Mouse (Mus musculus) stomach, postnatal 0 days (tissue): ENCODE results near the gene Enox1.

Experiments
- CTCF ChIP-seq: IDR thresholded peaks from 2 replicates; pipeline ENCODE4 v1.5.1; 2016; ENCODE audit warnings: antibody characterized with exemption, low read depth, mild to moderate bottlenecking, moderate library complexity
- EP300 ChIP-seq: optimal IDR thresholded peaks from 2 replicates; pipeline ENCODE3; 2016; ENCODE audit warnings: antibody characterized with exemption

DNA sequence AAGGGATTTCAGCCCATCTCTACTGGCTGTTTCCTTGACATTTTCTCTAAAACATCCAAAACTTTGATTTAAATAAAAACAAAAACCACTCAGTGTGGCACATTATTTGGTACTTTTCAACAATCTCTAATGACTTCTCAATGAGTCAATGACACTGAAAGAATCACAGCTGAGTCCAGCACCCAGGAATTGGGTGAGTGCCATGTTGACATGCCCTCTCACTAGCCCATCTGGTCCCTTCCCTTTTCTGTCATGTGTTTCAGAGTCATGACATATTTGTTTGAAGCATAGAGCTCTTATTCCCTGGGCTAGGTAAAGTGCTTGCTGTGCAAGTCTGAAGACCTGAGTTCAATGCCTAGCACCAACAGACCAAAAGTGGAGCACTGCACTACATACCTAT is 582.8 kb downstream of the Enox1 start:
- TF ChIP-seq CTCF (no peak), EP300 (no peak)
